Comparison of ENCODE assay signal across 19 mouse cellular contexts in genomic region chr12:117449080-117449479, GRCm38 (mm10).
"Had no signal": no experiment of that assay in that cellular context is flagged by ENCODE, and none has a peak within 500 bp of the region (broad histone marks: within the 10 kb centered on the region; RNA-seq: fewer than 3 reads in every experiment).

No protein-coding gene starts in this region.

- H3K9me3 ChIP-seq: limb, embryonic 10.5 days; limb, embryonic 13.5 days; liver, embryonic 13.5 days; midbrain, embryonic 12.5 days; stomach, embryonic 15.5 days had no signal

- H3K36me3 ChIP-seq: limb, embryonic 10.5 days; limb, embryonic 13.5 days; liver, embryonic 13.5 days; midbrain, embryonic 12.5 days; neural tube, embryonic 13.5 days; stomach, embryonic 15.5 days had no signal

- H3K4me3 ChIP-seq: layer of hippocampus, adult 2 months; limb, embryonic 10.5 days; limb, embryonic 13.5 days; liver, embryonic 13.5 days; midbrain, embryonic 12.5 days; myocyte; neural tube, embryonic 13.5 days; stomach, embryonic 15.5 days had no signal

- H3K27me3 ChIP-seq: limb, embryonic 13.5 days; liver, embryonic 13.5 days; midbrain, embryonic 12.5 days; neural tube, embryonic 13.5 days; stomach, embryonic 15.5 days had no signal

- H3K9ac ChIP-seq: limb, embryonic 13.5 days; liver, embryonic 13.5 days; midbrain, embryonic 12.5 days; neural tube, embryonic 13.5 days; stomach, embryonic 15.5 days had no signal

- H3K4me1 ChIP-seq: liver, embryonic 13.5 days had no signal

- H3K27ac ChIP-seq: kidney, postnatal 0 days; layer of hippocampus, adult 2 months; limb, embryonic 13.5 days; liver, embryonic 13.5 days; midbrain, embryonic 12.5 days; neural tube, embryonic 13.5 days had no signal

- ATAC-seq: midbrain, embryonic 16.5 days had no signal

- DNase-seq: kidney, postnatal 25 days; layer of hippocampus, adult 9-11 months; liver, embryonic 13.5 days; lung, adult 2 months; lung, postnatal 14 days; lung, postnatal 4 days; retina, postnatal 1 day; right cerebral cortex, postnatal 25 days; spleen, adult 18-20 months; thymus, postnatal 25 days had no signal

- H3K4me2 ChIP-seq: limb, embryonic 13.5 days; liver, embryonic 13.5 days; midbrain, embryonic 12.5 days; neural tube, embryonic 13.5 days; stomach, embryonic 15.5 days had no signal
